Mouse (Mus musculus): Measurements from ENCODE around the gene Dlgap1. TPM values are rescaled to one million over a fixed set of nuclear protein-coding genes. Genes with fewer than 3 reads are reported as not detected.

Gene Dlgap1
- polyA plus RNA-seq, 1 experiment from 2014 or later: 34.5 TPM

GRCm38 (mm10) chr17:70437229-70437628 lies 468.4 kb downstream of the Dlgap1 start:
- Histone ChIP-seq H3K4me2 (ENCODE audit: low read length) (no peak overlapping the region), H3K9me3 (replicated peaks; ENCODE audit: control insufficient read depth, low read length, poor library complexity, severe bottlenecking) (no peaks in the 10 kb centered on the region), H3K9ac (ENCODE audit: low read depth, low read length) (no peak overlapping the region), H3K27ac (ENCODE audit: low read length) (no peak overlapping the region), H3K4me3 (ENCODE audit: low read depth, low read length) (no peak overlapping the region), H3K36me3 (ENCODE audit: control insufficient read depth, insufficient read depth, low read length) (no peaks in the 10 kb centered on the region), H3K4me1 (ENCODE audit: control insufficient read depth, insufficient read depth, low read length) (no peaks in the 10 kb centered on the region; the same call in 1 of the 2 replicates), H3K27me3 (ENCODE audit: control insufficient read depth, insufficient read depth, low read depth, low read length) (no peaks in the 10 kb centered on the region)
- WGBS: 78% methylated on average over 5 of the region's 5 CpGs
- no peak for ATAC-seq

DNA sequence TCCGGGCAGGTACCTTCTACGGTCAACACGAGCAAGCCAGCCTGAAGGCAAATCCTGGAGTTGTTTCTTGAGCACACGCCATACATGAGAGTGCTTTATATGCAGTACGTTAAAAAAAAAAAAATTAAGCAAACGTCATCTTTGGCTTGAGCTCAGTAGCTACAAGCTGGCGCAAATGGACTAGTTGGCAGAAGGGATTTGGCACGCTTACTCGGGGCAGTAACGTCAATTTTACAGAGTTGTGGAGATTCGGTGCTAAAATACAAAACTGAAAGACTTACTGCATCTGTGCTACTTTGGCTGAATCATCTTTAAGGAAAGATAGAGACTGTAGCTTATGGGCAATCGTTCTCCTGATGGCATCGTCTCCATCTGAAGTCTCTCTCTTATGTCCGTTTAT lies 474.1 kb downstream of the Dlgap1 start:
- no peak overlapping the region for H3K9ac ChIP-seq (ENCODE audit: low read depth, low read length)
- 91% methylated on average over 14 of the region's 14 CpGs for WGBS
- H3K4me3 ChIP-seq (ENCODE audit: low read depth, low read length): no peak overlapping the region
- no peak for ATAC-seq
- H3K9me3 ChIP-seq (replicated peaks; ENCODE audit: control insufficient read depth, low read length, poor library complexity, severe bottlenecking): no peaks in the 10 kb centered on the region
- H3K27me3 ChIP-seq (ENCODE audit: control insufficient read depth, insufficient read depth, low read depth, low read length): no peaks in the 10 kb centered on the region
- H3K27ac ChIP-seq (ENCODE audit: low read length): no peak overlapping the region
- no peaks in the 10 kb centered on the region; the same call in 1 of the 2 replicates for H3K4me1 ChIP-seq (ENCODE audit: control insufficient read depth, insufficient read depth, low read length)
- no peak overlapping the region for H3K4me2 ChIP-seq (ENCODE audit: low read length)
- H3K36me3 ChIP-seq (ENCODE audit: control insufficient read depth, insufficient read depth, low read length): no peaks in the 10 kb centered on the region

DNA sequence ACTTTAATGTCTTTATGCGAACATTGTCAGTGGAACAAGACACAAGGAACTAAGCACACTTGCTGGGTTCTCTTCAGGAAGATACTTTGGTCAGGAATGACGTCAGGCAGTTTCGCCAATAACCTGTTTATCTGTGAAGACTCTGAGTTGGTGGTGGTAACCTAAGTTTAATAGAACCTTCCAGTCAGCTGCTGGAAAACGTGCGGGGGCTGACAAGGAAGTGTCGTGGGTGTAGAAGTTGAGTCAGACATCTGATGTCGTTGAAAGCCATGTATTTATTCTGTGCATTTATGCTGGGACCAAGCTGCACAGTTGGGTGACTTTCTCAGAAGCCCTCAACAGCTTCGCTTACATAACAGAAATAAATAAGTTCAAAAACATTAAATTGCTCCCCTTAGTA lies 477.6 kb downstream of the Dlgap1 start:
- WGBS: 85% methylated on average over 8 of the region's 8 CpGs
- no peaks in the 10 kb centered on the region for H3K27me3 ChIP-seq (ENCODE audit: control insufficient read depth, insufficient read depth, low read depth, low read length)
- H3K27ac ChIP-seq (ENCODE audit: low read length): no peak overlapping the region
- no peak overlapping the region for H3K4me3 ChIP-seq (ENCODE audit: low read depth, low read length)
- H3K4me1 ChIP-seq (ENCODE audit: control insufficient read depth, insufficient read depth, low read length): no peaks in the 10 kb centered on the region
- no peak overlapping the region for H3K9ac ChIP-seq (ENCODE audit: low read depth, low read length)
- H3K4me2 ChIP-seq (ENCODE audit: low read length): no peak overlapping the region
- H3K9me3 ChIP-seq (replicated peaks; ENCODE audit: control insufficient read depth, low read length, poor library complexity, severe bottlenecking): no peaks in the 10 kb centered on the region
- no peaks in the 10 kb centered on the region for H3K36me3 ChIP-seq (ENCODE audit: control insufficient read depth, insufficient read depth, low read length)
- ATAC-seq: no peak

GRCm38 (mm10) chr17:70455036-70455435 lies 486.2 kb downstream of the Dlgap1 start:
- ATAC-seq: no peak

DNA sequence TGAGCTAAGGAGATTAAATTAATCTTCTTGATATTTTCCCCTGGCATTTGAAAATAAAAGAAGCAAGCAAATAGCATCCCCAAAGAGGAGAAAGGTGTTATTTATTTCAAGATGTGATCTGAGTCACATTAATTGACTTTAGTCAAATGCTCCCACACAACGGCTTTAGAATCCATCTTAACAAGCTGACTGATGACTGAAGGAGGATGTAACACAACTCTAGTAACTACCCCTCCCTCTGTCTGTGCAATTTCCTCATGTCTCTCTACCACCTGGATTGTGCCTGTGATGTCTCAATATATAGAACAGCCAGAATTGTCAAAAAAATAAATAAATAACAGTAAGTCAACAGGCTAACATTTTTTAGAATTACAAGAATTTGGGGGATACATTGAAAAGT lies 488.2 kb downstream of the Dlgap1 start:
- Histone ChIP-seq H3K36me3 (ENCODE audit: control insufficient read depth, insufficient read depth, low read length) (no peaks in the 10 kb centered on the region), H3K27ac (ENCODE audit: low read length) (no peak overlapping the region), H3K4me2 (ENCODE audit: low read length) (no peak overlapping the region), H3K9me3 (replicated peaks; ENCODE audit: control insufficient read depth, low read length, poor library complexity, severe bottlenecking) (no peaks in the 10 kb centered on the region), H3K27me3 (ENCODE audit: control insufficient read depth, insufficient read depth, low read depth, low read length) (no peaks in the 10 kb centered on the region), H3K9ac (ENCODE audit: low read depth, low read length) (no peak overlapping the region), H3K4me3 (ENCODE audit: low read depth, low read length) (no peak overlapping the region), H3K4me1 (ENCODE audit: control insufficient read depth, insufficient read depth, low read length) (no peaks in the 10 kb centered on the region)
- 49% methylated on average over 1 of the region's 1 CpGs for WGBS
- no peak for ATAC-seq

More at GRCm38 (mm10) chr17:70455036-70455435, 486.2 kb downstream of the Dlgap1 start:
- Histone ChIP-seq H3K4me1 (ENCODE audit: control insufficient read depth, insufficient read depth, low read length) (no peaks in the 10 kb centered on the region), H3K27me3 (ENCODE audit: control insufficient read depth, insufficient read depth, low read depth, low read length) (no peaks in the 10 kb centered on the region), H3K9me3 (replicated peaks; ENCODE audit: control insufficient read depth, low read length, poor library complexity, severe bottlenecking) (no peaks in the 10 kb centered on the region), H3K4me3 (ENCODE audit: low read depth, low read length) (no peak overlapping the region), H3K36me3 (ENCODE audit: control insufficient read depth, insufficient read depth, low read length) (no peaks in the 10 kb centered on the region), H3K27ac (ENCODE audit: low read length) (no peak overlapping the region), H3K9ac (ENCODE audit: low read depth, low read length) (no peak overlapping the region), H3K4me2 (ENCODE audit: low read length) (no peak overlapping the region)
- 91% methylated on average over 7 of the region's 7 CpGs for WGBS

- Histone ChIP-seq H3K36me3 (ENCODE audit: control insufficient read depth, insufficient read depth, low read length) (no peaks in the 10 kb centered on the region), H3K9me3 (replicated peaks; ENCODE audit: control insufficient read depth, low read length, poor library complexity, severe bottlenecking) (no peaks in the 10 kb centered on the region), H3K4me2 (ENCODE audit: low read length) (no peak overlapping the region), H3K4me3 (ENCODE audit: low read depth, low read length) (no peak overlapping the region), H3K4me1 (ENCODE audit: control insufficient read depth, insufficient read depth, low read length) (no peaks in the 10 kb centered on the region), H3K27ac (ENCODE audit: low read length) (no peak overlapping the region), H3K9ac (ENCODE audit: low read depth, low read length) (no peak overlapping the region), H3K27me3 (ENCODE audit: control insufficient read depth, insufficient read depth, low read depth, low read length) (no peaks in the 10 kb centered on the region)
- no peak for ATAC-seq
- 83% methylated on average over 8 of the region's 8 CpGs for WGBS
Observed at GRCm38 (mm10) chr17:70462231-70462630, 493.4 kb downstream of the Dlgap1 start.

GRCm38 (mm10) chr17:70462771-70463491 lies 494.1 kb downstream of the Dlgap1 start:
- no peak overlapping the region for H3K27ac ChIP-seq (ENCODE audit: low read length)
- no peaks in the 10 kb centered on the region for H3K27me3 ChIP-seq (ENCODE audit: control insufficient read depth, insufficient read depth, low read depth, low read length)
- no peak overlapping the region for H3K4me2 ChIP-seq (ENCODE audit: low read length)
- H3K9me3 ChIP-seq (replicated peaks; ENCODE audit: control insufficient read depth, low read length, poor library complexity, severe bottlenecking): no peaks in the 10 kb centered on the region
- ATAC-seq: no peak
- H3K36me3 ChIP-seq (ENCODE audit: control insufficient read depth, insufficient read depth, low read length): no peaks in the 10 kb centered on the region
- H3K9ac ChIP-seq (ENCODE audit: low read depth, low read length): no peak overlapping the region
- no peak overlapping the region for H3K4me3 ChIP-seq (ENCODE audit: low read depth, low read length)
- H3K4me1 ChIP-seq (ENCODE audit: control insufficient read depth, insufficient read depth, low read length): no peaks in the 10 kb centered on the region
- WGBS: 80% methylated on average over 8 of the region's 8 CpGs

DNA sequence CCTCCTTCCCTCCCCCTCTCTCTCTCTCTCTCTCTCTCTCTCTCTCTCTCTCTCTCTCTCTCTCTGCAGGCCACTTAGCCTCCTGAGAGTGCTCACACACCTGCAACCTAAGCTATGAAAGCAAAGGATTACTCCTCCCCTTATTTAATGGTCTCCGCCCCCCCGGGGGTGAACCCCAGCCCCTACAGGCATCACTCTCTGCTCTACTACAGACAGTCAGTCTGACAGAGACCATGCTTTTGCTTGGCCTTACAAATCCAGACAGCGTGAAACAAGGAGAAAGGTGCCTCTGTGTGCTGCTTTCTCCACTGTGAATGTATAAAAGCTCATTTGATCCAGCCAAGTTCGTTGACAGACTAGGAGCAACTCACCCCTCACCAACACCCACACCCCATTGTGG lies 497.5 kb downstream of the Dlgap1 start:
- Histone ChIP-seq H3K9me3 (replicated peaks; ENCODE audit: control insufficient read depth, low read length, poor library complexity, severe bottlenecking) (no peaks in the 10 kb centered on the region), H3K36me3 (ENCODE audit: control insufficient read depth, insufficient read depth, low read length) (no peaks in the 10 kb centered on the region), H3K27ac (ENCODE audit: low read length) (0 out of 2 replicates have a peak overlapping the region, but pooled peaks have one; percentile 17), H3K9ac (ENCODE audit: low read depth, low read length) (no peak overlapping the region), H3K4me1 (ENCODE audit: control insufficient read depth, insufficient read depth, low read length) (no peaks in the 10 kb centered on the region), H3K27me3 (ENCODE audit: control insufficient read depth, insufficient read depth, low read depth, low read length) (no peaks in the 10 kb centered on the region), H3K4me3 (ENCODE audit: low read depth, low read length) (no peak overlapping the region), H3K4me2 (ENCODE audit: low read length) (no peak overlapping the region)
- ATAC-seq: no peak
- 46% methylated on average over 4 of the region's 4 CpGs for WGBS

- WGBS: 83% methylated on average over 7 of the region's 7 CpGs
- H3K27ac ChIP-seq (ENCODE audit: low read length): no peak overlapping the region
- ATAC-seq: no peak
- no peaks in the 10 kb centered on the region for H3K9me3 ChIP-seq (replicated peaks; ENCODE audit: control insufficient read depth, low read length, poor library complexity, severe bottlenecking)
- no peaks in the 10 kb centered on the region for H3K4me1 ChIP-seq (ENCODE audit: control insufficient read depth, insufficient read depth, low read length)
- no peak overlapping the region for H3K4me2 ChIP-seq (ENCODE audit: low read length)
- no peaks in the 10 kb centered on the region for H3K36me3 ChIP-seq (ENCODE audit: control insufficient read depth, insufficient read depth, low read length)
- H3K9ac ChIP-seq (ENCODE audit: low read depth, low read length): no peak overlapping the region
- H3K4me3 ChIP-seq (ENCODE audit: low read depth, low read length): no peak overlapping the region
- H3K27me3 ChIP-seq (ENCODE audit: control insufficient read depth, insufficient read depth, low read depth, low read length): no peaks in the 10 kb centered on the region
Observed at GRCm38 (mm10) chr17:70470970-70471371, 502.1 kb downstream of the Dlgap1 start.
